8 mouse cellular contexts compared by ENCODE assay signal in genomic region chr5:31093151-31094041, GRCm38 (mm10). TPM values are rescaled to one million over a fixed set of nuclear protein-coding genes. Genes with fewer than 3 reads are reported as not detected.
DNase-seq lines count a peak whose midpoint lies in the region; ATAC-seq lines count a peak whose summit lies in the region.

No protein-coding gene starts in this region.

- no peaks in the 10 kb centered on the region for H3K36me3 ChIP-seq in heart, embryonic 10.5 days
- H3K36me3 ChIP-seq in embryonic facial prominence, embryonic 12.5 days, result no peaks in the 10 kb centered on the region
- H3K36me3 ChIP-seq in hindbrain, embryonic 14.5 days (replicated peaks; ENCODE audit: control insufficient read depth, insufficient read depth), result no peaks in the 10 kb centered on the region
- no peaks in the 10 kb centered on the region for H3K36me3 ChIP-seq in stomach, embryonic 15.5 days

- H3K9ac ChIP-seq in embryonic facial prominence, embryonic 12.5 days, result peak overlapping the region; percentile 44; the same call in 1 of the 2 replicates
- peak overlapping the region; percentile 85 for H3K9ac ChIP-seq in hindbrain, embryonic 14.5 days
- no peak overlapping the region for H3K9ac ChIP-seq in stomach, embryonic 15.5 days

- no peak for DNase-seq in heart, embryonic 10.5 days (ENCODE audit: low spot score)
- DNase-seq in heart, adult 8-10 months (ENCODE audit: low spot score), result no peak
- DNase-seq in hindbrain, embryonic 14.5 days (ENCODE audit: low spot score), result no peak
- DNase-seq in layer of hippocampus, postnatal 36 days, result peak; percentile 60 to 62
- DNase-seq in lung, postnatal 36 days, result peak; percentile 39
- no peak for DNase-seq in urinary bladder, adult 2 months (ENCODE audit: low spot score)

- H3K27ac ChIP-seq in heart, embryonic 10.5 days, result peak overlapping the region; percentile 13
- H3K27ac ChIP-seq in embryonic facial prominence, embryonic 12.5 days, result no peak overlapping the region
- H3K27ac ChIP-seq in hindbrain, embryonic 14.5 days, result peak overlapping the region; percentile 57
- no peak overlapping the region for H3K27ac ChIP-seq in stomach, embryonic 15.5 days

- peaks cover 38% of the 10 kb centered on the region for H3K4me1 ChIP-seq in heart, embryonic 10.5 days
- peaks cover 30% of the 10 kb centered on the region for H3K4me1 ChIP-seq in embryonic facial prominence, embryonic 12.5 days
- H3K4me1 ChIP-seq in hindbrain, embryonic 14.5 days (replicated peaks; ENCODE audit: control insufficient read depth, insufficient read depth, low read length), result peaks cover 33% of the 10 kb centered on the region; the same call in 1 of the 2 replicates
- peaks cover 33% of the 10 kb centered on the region for H3K4me1 ChIP-seq in stomach, embryonic 15.5 days

- ATAC-seq in embryonic facial prominence, embryonic 12.5 days (ENCODE audit: insufficient number of reproducible peaks, insufficient read depth, low FRiP score, low TSS enrichment), result no peak
- ATAC-seq in hindbrain, embryonic 14.5 days (ENCODE audit: low FRiP score), result peak; percentile 64
- peak; percentile 75 for ATAC-seq in stomach, embryonic 15.5 days (ENCODE audit: insufficient read depth, low FRiP score, low read depth)

- no peaks in the 10 kb centered on the region for H3K9me3 ChIP-seq in heart, embryonic 10.5 days
- no peaks in the 10 kb centered on the region for H3K9me3 ChIP-seq in embryonic facial prominence, embryonic 12.5 days
- no peaks in the 10 kb centered on the region for H3K9me3 ChIP-seq in hindbrain, embryonic 14.5 days (ENCODE audit: control insufficient read depth, low read length)
- no peaks in the 10 kb centered on the region for H3K9me3 ChIP-seq in stomach, embryonic 15.5 days

- under 1% methylated on average over 53 of the region's 54 CpGs for WGBS in heart, embryonic 10.5 days
- WGBS in embryonic facial prominence, embryonic 12.5 days, result 1% methylated on average over 51 of the region's 54 CpGs
- 1% methylated on average over 39 of the region's 54 CpGs for WGBS in hindbrain, embryonic 14.5 days
- under 1% methylated on average over 51 of the region's 54 CpGs for WGBS in stomach, embryonic 15.5 days

- peaks cover 100% of the 10 kb centered on the region for H3K27me3 ChIP-seq in heart, embryonic 10.5 days (ENCODE audit: insufficient read depth, poor library complexity, severe bottlenecking)
- peaks cover 98% of the 10 kb centered on the region for H3K27me3 ChIP-seq in embryonic facial prominence, embryonic 12.5 days
- H3K27me3 ChIP-seq in hindbrain, embryonic 14.5 days (ENCODE audit: control insufficient read depth, insufficient read depth, low read length), result peaks cover 90% of the 10 kb centered on the region
- peaks cover 89% of the 10 kb centered on the region for H3K27me3 ChIP-seq in stomach, embryonic 15.5 days (replicated peaks)

- peak overlapping the region; percentile 66 for H3K4me2 ChIP-seq in embryonic facial prominence, embryonic 12.5 days (replicated peaks)
- H3K4me2 ChIP-seq in hindbrain, embryonic 14.5 days (replicated peaks), result peak overlapping the region; percentile 50
- H3K4me2 ChIP-seq in stomach, embryonic 15.5 days, result peak overlapping the region; percentile 79

- H3K4me3 ChIP-seq in heart, embryonic 10.5 days, result peak overlapping the region; percentile 54
- peak overlapping the region; percentile 38 for H3K4me3 ChIP-seq in embryonic facial prominence, embryonic 12.5 days
- peak overlapping the region; percentile 58 for H3K4me3 ChIP-seq in hindbrain, embryonic 14.5 days (replicated peaks; ENCODE audit: low read length)
- peak overlapping the region; percentile 40 for H3K4me3 ChIP-seq in stomach, embryonic 15.5 days (replicated peaks)

RNA-seq across cellular contexts. Expression of gene Dnajc5g, which starts 12.7 kb away (rescaled TPM):
- polyA plus RNA-seq in heart, embryonic 10.5 days (2016; fragmentation: Nextera tagmentation; extraction: Ambion mirVana), result not detected in 2 replicates
- total RNA-seq in heart, adult 8-10 months (2022), result not detected
- not detected in 2 replicates for polyA plus RNA-seq in embryonic facial prominence, embryonic 12.5 days (2016; fragmentation: Nextera tagmentation; extraction: Ambion mirVana)
- polyA plus RNA-seq in hindbrain, embryonic 14.5 days (2014; fragmentation: Nextera tagmentation; extraction: Ambion mirVana), result not detected in 2 replicates
- not detected for total RNA-seq in layer of hippocampus, postnatal 36 days (2021)
- not detected in 2 replicates for polyA plus RNA-seq in stomach, embryonic 15.5 days (2015; fragmentation: Nextera tagmentation; extraction: Ambion mirVana)
- not detected in 2 replicates for polyA plus RNA-seq in urinary bladder, adult 2 months (2012; rRNA removed)

RNA-seq across cellular contexts. Expression of gene Slc30a3, which starts 14.6 kb away (rescaled TPM):
- 0.62 and 0.67 TPM in 2 replicates for polyA plus RNA-seq in heart, embryonic 10.5 days (2016; fragmentation: Nextera tagmentation; extraction: Ambion mirVana)
- total RNA-seq in heart, adult 8-10 months (2022), result under 1 TPM in 1 of 4 experiments, not detected in 3; 0.16 TPM
- 0.22 and 0.52 TPM in 2 replicates for polyA plus RNA-seq in embryonic facial prominence, embryonic 12.5 days (2016; fragmentation: Nextera tagmentation; extraction: Ambion mirVana)
- polyA plus RNA-seq in hindbrain, embryonic 14.5 days (2014; fragmentation: Nextera tagmentation; extraction: Ambion mirVana), result 34.8 and 35.7 TPM in 2 replicates
- total RNA-seq in layer of hippocampus, postnatal 36 days (2021), result 10 to 100 TPM; 73.6 to 76.8 TPM
- polyA plus RNA-seq in stomach, embryonic 15.5 days (2015; fragmentation: Nextera tagmentation; extraction: Ambion mirVana), result 0.26 and 0.37 TPM in 2 replicates
- polyA plus RNA-seq in urinary bladder, adult 2 months (2012; rRNA removed), result 0.04 TPM in 1 of 2 replicates, not detected in the other

RNA-seq across cellular contexts. Expression of gene Trim54, which starts 23.1 kb away (rescaled TPM):
- 17.0 and 23.8 TPM in 2 replicates for polyA plus RNA-seq in heart, embryonic 10.5 days (2016; fragmentation: Nextera tagmentation; extraction: Ambion mirVana)
- total RNA-seq in heart, adult 8-10 months (2022), result 100 to 1,000 TPM; 360 to 427 (median 392) TPM
- polyA plus RNA-seq in embryonic facial prominence, embryonic 12.5 days (2016; fragmentation: Nextera tagmentation; extraction: Ambion mirVana), result 1.4 and 1.7 TPM in 2 replicates
- not detected in 2 replicates for polyA plus RNA-seq in hindbrain, embryonic 14.5 days (2014; fragmentation: Nextera tagmentation; extraction: Ambion mirVana)
- total RNA-seq in layer of hippocampus, postnatal 36 days (2021), result not detected
- polyA plus RNA-seq in stomach, embryonic 15.5 days (2015; fragmentation: Nextera tagmentation; extraction: Ambion mirVana), result 0.62 TPM in 1 of 2 replicates, not detected in the other
- polyA plus RNA-seq in urinary bladder, adult 2 months (2012; rRNA removed), result not detected in 2 replicates

RNA-seq across cellular contexts. Expression of gene Cad, which starts 38.8 kb away (rescaled TPM):
- 42.7 and 50.9 TPM in 2 replicates for polyA plus RNA-seq in heart, embryonic 10.5 days (2016; fragmentation: Nextera tagmentation; extraction: Ambion mirVana)
- 10 to 100 TPM; 13.0 to 17.3 (median 16.3) TPM for total RNA-seq in heart, adult 8-10 months (2022)
- polyA plus RNA-seq in embryonic facial prominence, embryonic 12.5 days (2016; fragmentation: Nextera tagmentation; extraction: Ambion mirVana), result 40.6 and 41.0 TPM in 2 replicates
- 13.7 and 15.4 TPM in 2 replicates for polyA plus RNA-seq in hindbrain, embryonic 14.5 days (2014; fragmentation: Nextera tagmentation; extraction: Ambion mirVana)
- 10 to 100 TPM; 22.3 to 25.5 TPM for total RNA-seq in layer of hippocampus, postnatal 36 days (2021)
- 23.0 and 26.7 TPM in 2 replicates for polyA plus RNA-seq in stomach, embryonic 15.5 days (2015; fragmentation: Nextera tagmentation; extraction: Ambion mirVana)
- 14.6 and 14.8 TPM in 2 replicates for polyA plus RNA-seq in urinary bladder, adult 2 months (2012; rRNA removed)

RNA-seq across cellular contexts. Expression of gene Slc5a6, which starts 44.7 kb away (rescaled TPM):
- 9.9 and 11.3 TPM in 2 replicates for polyA plus RNA-seq in heart, embryonic 10.5 days (2016; fragmentation: Nextera tagmentation; extraction: Ambion mirVana)
- 10 to 100 TPM; 10.8 to 18.8 (median 12.4) TPM for total RNA-seq in heart, adult 8-10 months (2022)
- 11.8 and 12.4 TPM in 2 replicates for polyA plus RNA-seq in embryonic facial prominence, embryonic 12.5 days (2016; fragmentation: Nextera tagmentation; extraction: Ambion mirVana)
- 20.5 and 24.5 TPM in 2 replicates for polyA plus RNA-seq in hindbrain, embryonic 14.5 days (2014; fragmentation: Nextera tagmentation; extraction: Ambion mirVana)
- 10 to 100 TPM; 13.7 to 14.2 TPM for total RNA-seq in layer of hippocampus, postnatal 36 days (2021)
- 8.9 and 10.4 TPM in 2 replicates for polyA plus RNA-seq in stomach, embryonic 15.5 days (2015; fragmentation: Nextera tagmentation; extraction: Ambion mirVana)
- 19.4 and 21.3 TPM in 2 replicates for polyA plus RNA-seq in urinary bladder, adult 2 months (2012; rRNA removed)

Comparison
In these comparisons a context has a peak if more than half of its experiments do, and no peak if none do; other contexts are left out.
1. DNase-seq: peak in layer of hippocampus, postnatal 36 days (2 of 2) and lung, postnatal 36 days (single experiment); none in heart, embryonic 10.5 days (single experiment), heart, adult 8-10 months (single experiment), hindbrain, embryonic 14.5 days (single experiment) and urinary bladder, adult 2 months (single experiment).
2. H3K27ac ChIP-seq: peak in heart, embryonic 10.5 days (single experiment) and hindbrain, embryonic 14.5 days (single experiment); none in embryonic facial prominence, embryonic 12.5 days (single experiment) and stomach, embryonic 15.5 days (single experiment).
3. RNA of gene Slc30a3, which starts 14.6 kb away (polyA plus RNA-seq): 34.8 to 35.7 TPM in hindbrain, embryonic 14.5 days; 0.62 to 0.67 TPM in heart, embryonic 10.5 days, 0.26 to 0.37 TPM in stomach, embryonic 15.5 days, 0.22 to 0.52 TPM in embryonic facial prominence, embryonic 12.5 days and 0.04 TPM in urinary bladder, adult 2 months; every median in the first group is over 10 times any median in the second.
4. Peak in every context shown above with its lines, with median percentiles within 50 percentile points of each other: H3K4me3 ChIP-seq and H3K4me2 ChIP-seq.